Mouse (Mus musculus) cortical plate, adult 2 months (tissue): Measurements from ENCODE around the gene Ercc8. TPM values are rescaled to one million over a fixed set of nuclear protein-coding genes. Genes with fewer than 3 reads are reported as not detected.

Experiments
- H3K27ac ChIP-seq: fragments of 200-500 bp; 2 replicates; pipeline ENCODE4 v1.5.1; 2012; ENCODE audit warnings: low read length, control low read depth, inconsistent platforms; ENCODE audit not compliant: insufficient read depth
- H3K4me1 ChIP-seq: fragments of 200-500 bp; 2 replicates; pipeline ENCODE4 v1.6.1; 2011; ENCODE audit warnings: low read length; ENCODE audit not compliant: control insufficient read depth, insufficient read depth
- H3K4me3 ChIP-seq: fragments of 200-500 bp; 2 replicates; pipeline ENCODE4 v1.5.1; 2011; ENCODE audit warnings: mild to moderate bottlenecking, low read length, control low read depth; ENCODE audit not compliant: insufficient read depth
- CTCF ChIP-seq: fragments of 200-500 bp; IDR thresholded peaks from 2 replicates; pipeline ENCODE4 v1.5.1; 2011; ENCODE audit warnings: mild to moderate bottlenecking, control low read depth, low read length; ENCODE audit not compliant: insufficient read depth; ENCODE audit errors: extremely low read depth
- POLR2A ChIP-seq: fragments of 200-500 bp; IDR thresholded peaks from 2 replicates; pipeline ENCODE4 v1.6.1; 2011; ENCODE audit warnings: mild to moderate bottlenecking, low read length, control low read depth; ENCODE audit not compliant: insufficient read depth; ENCODE audit errors: extremely low read depth
- polyA plus RNA-seq: library from polyadenylated mRNA; depleted of rRNA; stranded (reverse); fragments of >200 nt; gene quantifications from 2 replicates; pipeline ENCODE4 v1.2.3, GENCODE M21; 2012

Gene Ercc8
- polyA plus RNA-seq, 1 experiment = 12.7 TPM

GRCm38 (mm10) chr13:108126246-108126645 lies 32.3 kb upstream of the Ercc8 start:
- TF ChIP-seq CTCF (no peak), POLR2A (no peak)
- peaks cover 1% of the 10 kb centered on the region; the same call in 1 of the 2 replicates for H3K4me1 ChIP-seq
- H3K27ac ChIP-seq = no peak overlapping the region
- H3K4me3 ChIP-seq = no peak overlapping the region

DNA sequence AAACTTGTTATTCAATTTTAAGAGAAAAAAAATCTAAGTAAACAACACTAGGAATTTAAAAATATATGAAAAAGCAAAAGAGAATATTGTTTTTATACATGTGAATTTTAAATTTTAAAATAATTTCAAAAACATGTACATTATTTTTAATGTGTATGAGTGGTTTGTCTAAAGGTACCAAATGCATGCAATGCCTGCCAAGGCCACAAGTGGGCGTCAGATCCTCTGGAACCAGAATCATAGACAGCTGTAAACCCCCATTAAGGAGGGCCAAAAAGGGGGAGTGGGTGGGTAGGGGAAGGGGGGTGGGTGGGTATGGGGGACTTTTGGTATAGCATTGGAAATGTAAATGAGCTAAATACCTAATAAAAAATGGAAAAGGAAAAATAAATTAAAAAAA lies 31.4 kb upstream of the Ercc8 start:
- TF ChIP-seq CTCF = peak; percentile 50
- TF ChIP-seq POLR2A = no peak
- Histone ChIP-seq H3K4me1 (peaks cover 1% of the 10 kb centered on the region; the same call in 1 of the 2 replicates), H3K27ac (no peak overlapping the region), H3K4me3 (no peak overlapping the region)

DNA sequence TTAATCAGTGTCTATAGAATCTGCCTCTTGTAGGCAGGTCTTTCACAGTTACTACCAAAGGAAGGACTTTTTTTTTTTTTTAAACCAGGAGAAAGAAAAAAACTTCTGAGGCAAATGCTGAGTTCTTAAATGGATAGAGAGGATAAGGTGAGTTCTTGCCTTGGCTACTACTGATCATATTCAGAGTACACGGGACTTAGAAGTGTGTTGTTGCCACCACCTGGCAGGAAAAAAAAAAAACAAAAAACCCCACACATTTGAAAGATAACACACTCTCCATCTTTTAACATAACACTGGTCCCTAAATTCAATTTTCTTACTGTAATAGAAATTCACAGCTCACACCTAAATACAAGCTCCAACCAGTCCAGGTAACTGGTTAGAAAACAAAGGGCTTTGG lies 30.6 kb upstream of the Ercc8 start:
- peaks cover 1% of the 10 kb centered on the region; the same call in 1 of the 2 replicates for H3K4me1 ChIP-seq
- no peak overlapping the region for H3K27ac ChIP-seq
- TF ChIP-seq CTCF (no peak), POLR2A (no peak)
- H3K4me3 ChIP-seq = no peak overlapping the region

GRCm38 (mm10) chr13:108129070-108129469 lies 29.5 kb upstream of the Ercc8 start:
- no peak overlapping the region for H3K27ac ChIP-seq
- no peak for TF ChIP-seq POLR2A
- no peak for TF ChIP-seq CTCF
- peaks cover 1% of the 10 kb centered on the region; the same call in 1 of the 2 replicates for H3K4me1 ChIP-seq
- H3K4me3 ChIP-seq = no peak overlapping the region

GRCm38 (mm10) chr13:108130737-108131136 lies 27.8 kb upstream of the Ercc8 start:
- no peak for TF ChIP-seq CTCF
- no peak for TF ChIP-seq POLR2A
- H3K27ac ChIP-seq = no peak overlapping the region
- H3K4me3 ChIP-seq = no peak overlapping the region

DNA sequence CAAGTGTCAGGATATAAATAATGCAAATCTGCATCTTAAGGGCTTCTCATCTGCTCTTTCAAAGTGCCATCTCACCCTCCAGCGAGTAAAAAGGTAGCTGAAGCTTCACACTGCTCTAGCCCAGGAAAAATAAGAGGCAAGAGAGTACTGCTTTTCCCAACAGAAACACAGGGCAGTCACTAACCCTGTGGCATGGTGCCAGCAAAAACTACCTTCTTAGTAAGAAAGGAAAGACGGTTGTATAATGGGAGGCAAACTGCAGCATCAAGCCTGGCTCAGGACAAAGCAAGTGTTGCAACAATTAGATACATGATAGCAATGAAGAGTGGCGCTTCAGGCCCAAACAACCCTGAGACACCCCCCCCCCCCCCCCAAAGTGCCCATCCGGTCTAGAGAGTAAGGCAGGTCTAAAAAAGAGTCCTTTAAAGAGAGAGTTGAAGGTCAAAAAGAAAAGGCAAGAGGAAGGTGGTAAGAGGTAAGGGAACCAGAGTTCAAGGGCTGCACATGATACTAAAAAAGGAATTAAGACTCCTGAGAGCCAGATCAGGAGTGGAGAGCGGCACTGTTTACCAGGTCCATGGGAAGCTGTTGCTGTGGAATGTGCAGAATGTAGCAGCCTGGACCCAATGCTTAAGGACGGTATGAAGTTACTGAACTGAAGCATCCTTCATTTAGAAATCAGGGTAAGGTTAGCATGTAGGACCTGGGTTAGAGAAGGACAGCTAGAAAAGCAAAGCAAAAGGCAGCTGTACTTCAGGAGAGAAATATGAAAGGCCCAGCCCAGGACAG lies 26.3 kb upstream of the Ercc8 start:
- H3K27ac ChIP-seq = no peak overlapping the region
- peaks cover 1% of the 10 kb centered on the region; the same call in 1 of the 2 replicates for H3K4me1 ChIP-seq
- no peak for TF ChIP-seq CTCF
- H3K4me3 ChIP-seq = no peak overlapping the region

More at GRCm38 (mm10) chr13:108130737-108131136, 27.8 kb upstream of the Ercc8 start:
- peaks cover 1% of the 10 kb centered on the region; the same call in 1 of the 2 replicates for H3K4me1 ChIP-seq

DNA sequence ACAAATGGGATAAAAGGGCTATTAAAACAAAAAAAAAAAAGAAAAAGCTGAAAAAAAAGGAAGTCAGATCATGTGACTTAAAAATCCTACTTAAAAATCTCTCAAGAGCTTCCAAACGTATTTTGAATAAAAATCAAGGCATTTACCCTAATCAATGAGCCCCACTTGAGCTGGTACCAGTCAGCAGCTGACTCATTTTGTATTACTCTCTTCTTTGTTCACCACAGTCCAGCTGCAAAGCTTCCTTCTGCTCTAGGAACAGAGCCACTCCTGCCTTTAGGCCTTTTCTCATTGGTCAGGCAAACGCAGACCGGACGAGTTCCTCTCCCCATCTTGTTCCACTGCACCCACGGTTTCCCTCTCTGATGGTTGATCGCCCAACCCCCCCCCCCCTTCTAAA lies 22.9 kb upstream of the Ercc8 start:
- Histone ChIP-seq H3K4me3 (no peak overlapping the region), H3K4me1 (no peaks in the 10 kb centered on the region), H3K27ac (no peak overlapping the region)
- no peak for TF ChIP-seq CTCF
- TF ChIP-seq POLR2A = no peak

DNA sequence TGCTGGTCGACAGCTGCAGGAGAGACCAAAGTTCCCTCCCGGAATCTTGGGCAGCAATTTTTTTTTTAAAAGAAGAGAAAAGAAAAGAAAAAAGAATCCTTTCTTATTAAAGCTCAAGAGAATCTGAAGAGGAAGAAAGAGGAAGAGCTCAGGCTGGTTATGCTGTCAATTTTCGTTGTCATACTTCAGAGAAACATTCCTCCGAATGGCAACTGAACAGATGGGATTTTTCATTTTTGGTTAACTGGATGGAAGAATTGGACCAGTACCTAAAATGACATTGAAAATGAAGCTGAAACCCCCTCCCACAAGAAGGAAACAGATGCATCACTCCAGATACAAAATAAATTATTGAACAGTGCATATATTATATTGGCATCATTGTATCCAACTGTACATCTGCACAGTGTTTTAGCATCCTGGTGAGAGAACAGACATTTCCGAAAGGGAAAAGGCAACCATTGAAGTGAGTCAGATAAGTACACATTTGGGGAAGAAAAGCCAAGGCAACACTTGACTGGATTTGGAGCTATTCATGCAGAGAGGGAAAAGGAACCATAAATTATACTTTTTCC lies 20.0 kb upstream of the Ercc8 start:
- Histone ChIP-seq H3K27ac (no peak overlapping the region), H3K4me3 (no peak overlapping the region), H3K4me1 (no peaks in the 10 kb centered on the region)
- no peak for TF ChIP-seq CTCF
- no peak for TF ChIP-seq POLR2A

- H3K4me3 ChIP-seq = no peak overlapping the region
- 0 out of 2 replicates have a peak, but pooled peaks cover 1% of the 10 kb centered on the region for H3K4me1 ChIP-seq
- no peak for TF ChIP-seq CTCF
- TF ChIP-seq POLR2A = no peak
- H3K27ac ChIP-seq = no peak overlapping the region
These were observed 14.4 kb upstream of the Ercc8 start for GRCm38 (mm10) chr13:108144086-108144485.

DNA sequence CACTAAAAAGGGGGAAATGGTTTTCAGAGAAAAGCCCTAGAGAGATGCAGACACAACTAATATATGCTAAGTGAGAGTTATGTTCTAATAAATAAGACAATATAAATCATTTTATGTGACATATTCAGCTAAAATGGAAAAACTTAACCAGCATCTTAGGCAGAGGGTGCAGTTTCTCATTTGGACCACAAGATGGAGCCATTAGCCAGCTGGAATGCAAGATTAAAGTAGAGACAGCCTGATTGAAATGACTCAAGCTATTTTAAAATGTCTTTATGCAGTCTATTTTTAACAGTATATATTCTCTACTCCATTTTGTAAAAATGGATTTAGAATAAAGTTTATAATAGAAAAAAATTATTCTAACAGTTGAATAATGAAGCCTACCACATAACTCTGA lies 6.7 kb upstream of the Ercc8 start:
- TF ChIP-seq CTCF (peak; percentile 39; the same call in 1 of the 2 replicates), POLR2A (no peak)
- Histone ChIP-seq H3K4me1 (0 out of 2 replicates have a peak, but pooled peaks cover 3% of the 10 kb centered on the region), H3K27ac (no peak overlapping the region), H3K4me3 (no peak overlapping the region)
